Mouse (Mus musculus) liver, postnatal 0 days (tissue): ENCODE data around the gene Tmub1.

Experiments
- CTCF ChIP-seq: sonication (generic); IDR thresholded peaks from 2 replicates; pipeline ENCODE4 v1.5.1; 2016; ENCODE audit warnings: antibody characterized with exemption, low read depth
- EP300 ChIP-seq: IDR thresholded peaks from 2 replicates; pipeline ENCODE4 v1.6.1; 2016; ENCODE audit warnings: antibody characterized with exemption, low read depth, mild to moderate bottlenecking

- TF ChIP-seq CTCF (no peak), EP300 (no peak)
These were observed 6.3 kb upstream of the Tmub1 start for GRCm38 (mm10) chr5:24453985-24454303.
